Mouse (Mus musculus) cerebellum, adult (tissue): ENCODE data around the gene Cxcl13.

Source experiments
- ATAC-seq: cut with Nextera tagmentation; 2 replicates; pipeline ENCODE4 v1.9.2; 2017; ENCODE audit warnings: mild to moderate bottlenecking, moderate library complexity, mixed read lengths; ENCODE audit not compliant: insufficient number of reproducible peaks, low FRiP score, low TSS enrichment

The Cxcl13 gene

GRCm38 (mm10) chr5:95976299-95976698 lies 19.5 kb downstream of the Cxcl13 start:
- ATAC-seq: no peak

GRCm38 (mm10) chr5:95983797-95984486 lies 27.2 kb downstream of the Cxcl13 start:
- ATAC-seq: no peak

GRCm38 (mm10) chr5:95991339-95992292 lies 34.9 kb downstream of the Cxcl13 start:
- no peak for ATAC-seq

GRCm38 (mm10) chr5:95997276-95997675 lies 40.5 kb downstream of the Cxcl13 start:
- no peak for ATAC-seq

GRCm38 (mm10) chr5:96003348-96003747 lies 46.6 kb downstream of the Cxcl13 start:
- no peak for ATAC-seq

GRCm38 (mm10) chr5:96008274-96008842 lies 51.6 kb downstream of the Cxcl13 start:
- ATAC-seq: no peak

GRCm38 (mm10) chr5:96009076-96009475 lies 52.3 kb downstream of the Cxcl13 start:
- ATAC-seq: no peak
